Mouse (Mus musculus): ENCODE data around the gene Stra6. TPM values are rescaled to one million over a fixed set of nuclear protein-coding genes. Genes with fewer than 3 reads are reported as not detected.

The Stra6 gene
- polyA plus RNA-seq, 1 experiment from 2014 or later, result not detected

- no peaks in the 10 kb centered on the region for H3K4me1 ChIP-seq (ENCODE audit: control insufficient read depth, low read depth, low read length)
- H3K4me3 ChIP-seq (ENCODE audit: low read depth, low read length), result no peak overlapping the region
- H3K4me2 ChIP-seq (ENCODE audit: low read depth, low read length), result no peak overlapping the region
- no peaks in the 10 kb centered on the region; the same call in 1 of the 2 replicates for H3K27me3 ChIP-seq (ENCODE audit: control insufficient read depth, insufficient read depth, low read depth, low read length)
- WGBS (ENCODE audit: insufficient replicate concordance), result 25% methylated on average over 4 of the region's 4 CpGs
- H3K27ac ChIP-seq (ENCODE audit: low read length), result no peak overlapping the region
- ATAC-seq (ENCODE audit: low read depth), result no peak
- H3K9me3 ChIP-seq (replicated peaks; ENCODE audit: control insufficient read depth, low read length), result no peaks in the 10 kb centered on the region
- H3K36me3 ChIP-seq (ENCODE audit: control insufficient read depth, insufficient read depth), result no peaks in the 10 kb centered on the region
- no peak overlapping the region for H3K9ac ChIP-seq (ENCODE audit: low read depth, low read length)
These were observed 17.9 kb upstream of the Stra6 start for GRCm38 (mm10) chr9:58045646-58046045.

- no peak for ATAC-seq (ENCODE audit: low read depth)
- Histone ChIP-seq H3K9ac (ENCODE audit: low read depth, low read length) (no peak overlapping the region), H3K27me3 (ENCODE audit: control insufficient read depth, insufficient read depth, low read depth, low read length) (no peaks in the 10 kb centered on the region; the same call in 1 of the 2 replicates), H3K4me2 (ENCODE audit: low read depth, low read length) (no peak overlapping the region), H3K4me3 (ENCODE audit: low read depth, low read length) (no peak overlapping the region), H3K36me3 (ENCODE audit: control insufficient read depth, insufficient read depth) (no peaks in the 10 kb centered on the region), H3K9me3 (replicated peaks; ENCODE audit: control insufficient read depth, low read length) (no peaks in the 10 kb centered on the region), H3K4me1 (ENCODE audit: control insufficient read depth, low read depth, low read length) (no peaks in the 10 kb centered on the region), H3K27ac (ENCODE audit: low read length) (no peak overlapping the region)
- 17% methylated on average over 10 of the region's 10 CpGs for WGBS (ENCODE audit: insufficient replicate concordance)
These were observed 16.5 kb upstream of the Stra6 start for GRCm38 (mm10) chr9:58047061-58047460.

- H3K4me2 ChIP-seq (ENCODE audit: low read depth, low read length), result no peak overlapping the region
- no peak for ATAC-seq (ENCODE audit: low read depth)
- no peak overlapping the region for H3K27ac ChIP-seq (ENCODE audit: low read length)
- no peaks in the 10 kb centered on the region; the same call in none of the 2 replicates for H3K27me3 ChIP-seq (ENCODE audit: control insufficient read depth, insufficient read depth, low read depth, low read length)
- no peaks in the 10 kb centered on the region for H3K36me3 ChIP-seq (ENCODE audit: control insufficient read depth, insufficient read depth)
- H3K9ac ChIP-seq (ENCODE audit: low read depth, low read length), result no peak overlapping the region
- no peak overlapping the region for H3K4me3 ChIP-seq (ENCODE audit: low read depth, low read length)
- H3K9me3 ChIP-seq (replicated peaks; ENCODE audit: control insufficient read depth, low read length), result no peaks in the 10 kb centered on the region
- no peaks in the 10 kb centered on the region for H3K4me1 ChIP-seq (ENCODE audit: control insufficient read depth, low read depth, low read length)
- 34% methylated on average over 6 of the region's 6 CpGs for WGBS (ENCODE audit: insufficient replicate concordance)
These were observed 15.0 kb upstream of the Stra6 start for GRCm38 (mm10) chr9:58048621-58049020.

- Histone ChIP-seq H3K4me2 (ENCODE audit: low read depth, low read length) (no peak overlapping the region), H3K9me3 (replicated peaks; ENCODE audit: control insufficient read depth, low read length) (no peaks in the 10 kb centered on the region), H3K4me1 (ENCODE audit: control insufficient read depth, low read depth, low read length) (no peaks in the 10 kb centered on the region), H3K36me3 (ENCODE audit: control insufficient read depth, insufficient read depth) (no peaks in the 10 kb centered on the region), H3K27ac (ENCODE audit: low read length) (no peak overlapping the region), H3K27me3 (ENCODE audit: control insufficient read depth, insufficient read depth, low read depth, low read length) (no peaks in the 10 kb centered on the region; the same call in none of the 2 replicates), H3K9ac (ENCODE audit: low read depth, low read length) (no peak overlapping the region), H3K4me3 (ENCODE audit: low read depth, low read length) (no peak overlapping the region)
- no peak for ATAC-seq (ENCODE audit: low read depth)
- 44% methylated on average over 6 of the region's 6 CpGs for WGBS (ENCODE audit: insufficient replicate concordance)
These were observed 14.4 kb upstream of the Stra6 start for GRCm38 (mm10) chr9:58049186-58049585.

DNA sequence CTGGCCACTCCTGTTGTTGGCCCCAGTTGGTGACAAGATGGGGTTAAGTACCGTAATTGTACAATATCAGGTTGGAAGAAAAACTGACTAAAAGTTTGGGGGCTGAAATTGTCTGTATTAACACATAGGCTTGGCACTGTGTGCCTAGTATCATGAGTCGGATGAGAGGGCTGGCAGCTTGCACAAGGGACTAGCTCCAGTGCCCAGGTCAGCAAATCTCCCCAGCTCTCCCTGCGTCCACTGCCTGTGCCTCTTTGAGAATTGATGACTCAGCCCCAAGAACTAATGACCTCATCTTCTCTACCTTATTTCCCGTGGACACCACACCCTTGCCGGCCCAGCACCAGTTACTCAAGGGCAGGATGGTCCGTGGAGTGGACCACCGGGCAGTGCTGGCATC is 13.7 kb upstream of the Stra6 start:
- no peak overlapping the region for H3K27ac ChIP-seq (ENCODE audit: low read length)
- no peak overlapping the region for H3K4me2 ChIP-seq (ENCODE audit: low read depth, low read length)
- H3K27me3 ChIP-seq (ENCODE audit: control insufficient read depth, insufficient read depth, low read depth, low read length), result no peaks in the 10 kb centered on the region; the same call in none of the 2 replicates
- H3K4me1 ChIP-seq (ENCODE audit: control insufficient read depth, low read depth, low read length), result no peaks in the 10 kb centered on the region
- no peak overlapping the region for H3K4me3 ChIP-seq (ENCODE audit: low read depth, low read length)
- no peak for ATAC-seq (ENCODE audit: low read depth)
- no peaks in the 10 kb centered on the region for H3K9me3 ChIP-seq (replicated peaks; ENCODE audit: control insufficient read depth, low read length)
- H3K9ac ChIP-seq (ENCODE audit: low read depth, low read length), result no peak overlapping the region
- 53% methylated on average over 7 of the region's 7 CpGs for WGBS (ENCODE audit: insufficient replicate concordance)
- no peaks in the 10 kb centered on the region for H3K36me3 ChIP-seq (ENCODE audit: control insufficient read depth, insufficient read depth)

DNA sequence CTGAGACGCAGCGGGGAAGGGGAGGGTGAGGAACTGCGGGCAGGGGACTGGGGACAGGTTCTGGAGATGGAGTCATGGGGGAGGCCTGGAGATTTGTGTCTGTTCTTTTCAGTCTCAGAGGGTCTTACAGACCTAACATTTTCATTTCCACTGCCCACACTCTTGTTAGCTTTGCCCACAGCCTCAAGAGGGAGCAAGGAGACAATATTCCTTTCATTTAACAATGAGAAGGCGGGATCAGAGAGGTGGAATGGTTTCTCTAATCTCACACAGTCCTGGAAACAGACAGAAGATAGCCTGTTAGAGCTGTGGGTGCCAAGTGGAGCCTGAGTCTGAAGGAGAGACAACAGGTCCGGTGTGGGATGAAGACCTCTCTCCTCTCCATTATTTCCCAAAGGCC is 11.7 kb upstream of the Stra6 start:
- Histone ChIP-seq H3K4me3 (ENCODE audit: low read depth, low read length) (no peak overlapping the region), H3K4me1 (ENCODE audit: control insufficient read depth, low read depth, low read length) (no peaks in the 10 kb centered on the region), H3K27me3 (ENCODE audit: control insufficient read depth, insufficient read depth, low read depth, low read length) (no peaks in the 10 kb centered on the region; the same call in 1 of the 2 replicates), H3K27ac (ENCODE audit: low read length) (no peak overlapping the region), H3K36me3 (ENCODE audit: control insufficient read depth, insufficient read depth) (no peaks in the 10 kb centered on the region), H3K9me3 (replicated peaks; ENCODE audit: control insufficient read depth, low read length) (no peaks in the 10 kb centered on the region), H3K4me2 (ENCODE audit: low read depth, low read length) (no peak overlapping the region), H3K9ac (ENCODE audit: low read depth, low read length) (no peak overlapping the region)
- ATAC-seq (ENCODE audit: low read depth), result no peak
- 24% methylated on average over 5 of the region's 5 CpGs for WGBS (ENCODE audit: insufficient replicate concordance)

DNA sequence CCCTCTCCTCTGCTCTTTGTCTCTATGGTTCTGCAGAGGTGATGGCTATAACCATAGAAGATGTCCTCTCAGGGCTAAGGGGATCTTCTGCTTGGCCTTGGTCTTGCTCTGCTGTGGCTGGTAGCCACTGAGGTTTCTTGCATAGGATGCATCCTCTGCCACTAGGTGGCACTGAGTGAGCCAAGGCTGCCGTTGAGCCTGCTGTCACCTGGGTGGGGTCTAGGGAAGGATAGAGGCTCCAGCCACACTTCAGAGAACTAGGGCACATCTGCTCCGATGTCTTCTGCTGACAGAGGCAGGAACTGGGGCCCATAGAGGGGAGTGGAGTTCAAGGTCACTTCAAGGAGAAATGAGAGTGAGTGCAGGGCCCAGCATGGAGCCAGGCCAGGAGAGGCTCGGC is 10.5 kb upstream of the Stra6 start:
- 26% methylated on average over 3 of the region's 3 CpGs for WGBS (ENCODE audit: insufficient replicate concordance)
- no peak overlapping the region for H3K9ac ChIP-seq (ENCODE audit: low read depth, low read length)
- H3K4me3 ChIP-seq (ENCODE audit: low read depth, low read length), result no peak overlapping the region
- H3K27me3 ChIP-seq (ENCODE audit: control insufficient read depth, insufficient read depth, low read depth, low read length), result no peaks in the 10 kb centered on the region; the same call in 1 of the 2 replicates
- H3K4me2 ChIP-seq (ENCODE audit: low read depth, low read length), result no peak overlapping the region
- H3K27ac ChIP-seq (ENCODE audit: low read length), result no peak overlapping the region
- no peak for ATAC-seq (ENCODE audit: low read depth)
- H3K9me3 ChIP-seq (replicated peaks; ENCODE audit: control insufficient read depth, low read length), result no peaks in the 10 kb centered on the region
- no peaks in the 10 kb centered on the region for H3K4me1 ChIP-seq (ENCODE audit: control insufficient read depth, low read depth, low read length)
- no peaks in the 10 kb centered on the region for H3K36me3 ChIP-seq (ENCODE audit: control insufficient read depth, insufficient read depth)

DNA sequence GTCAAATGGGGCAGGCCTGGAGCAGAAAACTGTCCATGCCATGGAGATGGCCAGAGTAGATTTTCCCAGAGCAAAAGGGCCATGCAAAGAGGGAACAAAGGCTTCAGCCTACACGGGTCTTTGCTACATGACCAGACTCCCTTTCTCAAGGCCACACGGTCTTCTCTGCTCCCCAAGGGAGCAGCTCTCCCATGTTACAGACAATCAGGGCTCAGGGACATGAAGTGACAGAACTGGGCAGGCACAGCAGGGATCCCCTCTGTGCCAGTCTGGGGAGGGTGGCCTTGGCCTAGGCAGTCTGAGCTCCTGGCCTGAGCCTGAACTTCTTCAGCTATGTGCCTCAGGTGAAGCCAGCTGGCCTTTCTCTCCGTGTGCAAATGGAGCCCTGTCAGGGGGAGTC is 10.0 kb upstream of the Stra6 start:
- Histone ChIP-seq H3K9ac (ENCODE audit: low read depth, low read length) (no peak overlapping the region), H3K27me3 (ENCODE audit: control insufficient read depth, insufficient read depth, low read depth, low read length) (no peaks in the 10 kb centered on the region; the same call in 1 of the 2 replicates), H3K4me1 (ENCODE audit: control insufficient read depth, low read depth, low read length) (no peaks in the 10 kb centered on the region), H3K36me3 (ENCODE audit: control insufficient read depth, insufficient read depth) (no peaks in the 10 kb centered on the region), H3K4me2 (ENCODE audit: low read depth, low read length) (no peak overlapping the region), H3K4me3 (ENCODE audit: low read depth, low read length) (no peak overlapping the region), H3K9me3 (replicated peaks; ENCODE audit: control insufficient read depth, low read length) (no peaks in the 10 kb centered on the region), H3K27ac (ENCODE audit: low read length) (no peak overlapping the region)
- WGBS (ENCODE audit: insufficient replicate concordance), result 45% methylated on average over 3 of the region's 3 CpGs
- ATAC-seq (ENCODE audit: low read depth), result no peak

- no peak overlapping the region for H3K4me3 ChIP-seq (ENCODE audit: low read depth, low read length)
These were observed 9.6 kb upstream of the Stra6 start for GRCm38 (mm10) chr9:58054032-58054431.

More at GRCm38 (mm10) chr9:58054032-58054431, 9.6 kb upstream of the Stra6 start:
- H3K27me3 ChIP-seq (ENCODE audit: control insufficient read depth, insufficient read depth, low read depth, low read length), result no peaks in the 10 kb centered on the region; the same call in 1 of the 2 replicates
- no peak overlapping the region for H3K4me2 ChIP-seq (ENCODE audit: low read depth, low read length)
- H3K36me3 ChIP-seq (ENCODE audit: control insufficient read depth, insufficient read depth), result no peaks in the 10 kb centered on the region
- no peak overlapping the region for H3K27ac ChIP-seq (ENCODE audit: low read length)
- H3K9ac ChIP-seq (ENCODE audit: low read depth, low read length), result no peak overlapping the region
- H3K4me1 ChIP-seq (ENCODE audit: control insufficient read depth, low read depth, low read length), result no peaks in the 10 kb centered on the region
- WGBS (ENCODE audit: insufficient replicate concordance), result 62% methylated on average over 1 of the region's 1 CpGs
- H3K9me3 ChIP-seq (replicated peaks; ENCODE audit: control insufficient read depth, low read length), result no peaks in the 10 kb centered on the region
- no peak for ATAC-seq (ENCODE audit: low read depth)
